Mouse (Mus musculus) left cerebral cortex, adult 11 months (tissue): ENCODE measurements around the gene Rnf24.
"Not testable (repeated sequence)": the region's sequence is repeated elsewhere in the genome, so short reads cannot be mapped to it uniquely, and the experiment has no call there.

Experiments
- DNase-seq: peaks from one replicate; pipeline ENCODE4 v3.0.0; 2022; ENCODE audit warnings: low spot score

The Rnf24 gene

GRCm38 (mm10) chr2:131337602-131338001, 15.1 kb downstream of the Rnf24 start:
- DNase-seq: no peak

- no peak for DNase-seq
These were observed 22.1 kb downstream of the Rnf24 start for GRCm38 (mm10) chr2:131330548-131330947.

- DNase-seq: no peak
These were observed 23.7 kb downstream of the Rnf24 start for GRCm38 (mm10) chr2:131328981-131329380.

GRCm38 (mm10) chr2:131326044-131326443, 26.6 kb downstream of the Rnf24 start:
- DNase-seq: no peak

- no peak for DNase-seq
These were observed 29.0 kb downstream of the Rnf24 start for GRCm38 (mm10) chr2:131323675-131324074.

- DNase-seq: peak; percentile 19
These were observed 31.5 kb downstream of the Rnf24 start for GRCm38 (mm10) chr2:131321192-131321591.

GRCm38 (mm10) chr2:131319401-131319800, 33.3 kb downstream of the Rnf24 start:
- DNase-seq: no peak

GRCm38 (mm10) chr2:131316167-131316566, 36.5 kb downstream of the Rnf24 start:
- DNase-seq: no peak

GRCm38 (mm10) chr2:131309296-131309695, 43.4 kb downstream of the Rnf24 start:
- no peak for DNase-seq

- DNase-seq: no peak
These were observed 44.9 kb downstream of the Rnf24 start for GRCm38 (mm10) chr2:131307822-131308221.

- no peak for DNase-seq
These were observed 45.3 kb downstream of the Rnf24 start for GRCm38 (mm10) chr2:131307391-131307790.

- not testable (repeated sequence) for DNase-seq
These were observed 47.5 kb downstream of the Rnf24 start for GRCm38 (mm10) chr2:131305226-131305625.

GRCm38 (mm10) chr2:131304497-131304896, 48.2 kb downstream of the Rnf24 start:
- no peak for DNase-seq

- DNase-seq: no peak
These were observed 51.1 kb downstream of the Rnf24 start for GRCm38 (mm10) chr2:131301635-131302034.

GRCm38 (mm10) chr2:131300485-131300884, 52.2 kb downstream of the Rnf24 start:
- DNase-seq: no peak

- not testable (repeated sequence) for DNase-seq
These were observed 54.0 kb downstream of the Rnf24 start for GRCm38 (mm10) chr2:131298674-131299073.

- no peak for DNase-seq
These were observed 55.9 kb downstream of the Rnf24 start for GRCm38 (mm10) chr2:131296746-131297261.

GRCm38 (mm10) chr2:131290669-131291068, 62.0 kb downstream of the Rnf24 start:
- no peak for DNase-seq

GRCm38 (mm10) chr2:131286276-131286675, 66.4 kb downstream of the Rnf24 start:
- DNase-seq: no peak

- DNase-seq: no peak
These were observed 71.1 kb downstream of the Rnf24 start for GRCm38 (mm10) chr2:131281596-131281995.

- DNase-seq: no peak
These were observed 76.0 kb downstream of the Rnf24 start for GRCm38 (mm10) chr2:131276722-131277121.

- no peak for DNase-seq
These were observed 77.2 kb downstream of the Rnf24 start for GRCm38 (mm10) chr2:131275493-131275892.

- DNase-seq: no peak
These were observed 87.6 kb downstream of the Rnf24 start for GRCm38 (mm10) chr2:131265056-131265455.

- DNase-seq: no peak
These were observed 88.7 kb downstream of the Rnf24 start for GRCm38 (mm10) chr2:131264027-131264426.
